Mouse (Mus musculus) heart, embryonic 11.5 days (tissue): ENCODE measurements around the gene Commd6. TPM values are rescaled to one million over a fixed set of nuclear protein-coding genes. Genes with fewer than 3 reads are reported as not detected.
A peak's percentile ranks its signal among the peaks of the same experiment; 100 is the strongest.

Source experiments
- ATAC-seq: fragments of 200-750 bp; cut with Nextera tagmentation; replicated peaks from 2 replicates; pipeline ENCODE4 v1.8.0; 2017; ENCODE audit warnings: moderate library complexity; ENCODE audit not compliant: insufficient number of reproducible peaks, low FRiP score, low TSS enrichment
- H3K27ac ChIP-seq: fragments of 300-500 bp; sonication (generic); 2 replicates; pipeline ENCODE4 v1.5.1; 2014; ENCODE audit warnings: mild to moderate bottlenecking, low read depth, low read length
- H3K27me3 ChIP-seq: fragments of 300-500 bp; sonication (generic); 2 replicates; pipeline ENCODE4 v1.6.1; 2014; ENCODE audit warnings: mild to moderate bottlenecking, low read length, mixed read lengths; ENCODE audit not compliant: control insufficient read depth, insufficient read depth
- H3K36me3 ChIP-seq: fragments of 300-500 bp; sonication (generic); 2 replicates; pipeline ENCODE4 v1.6.1; 2014; ENCODE audit warnings: mild to moderate bottlenecking, low read length, moderate library complexity, mixed read lengths; ENCODE audit not compliant: control insufficient read depth, insufficient read depth
- H3K4me1 ChIP-seq: fragments of 300-500 bp; sonication (generic); 2 replicates; pipeline ENCODE4 v1.6.1; 2014; ENCODE audit warnings: low read length; ENCODE audit not compliant: control insufficient read depth, insufficient read depth
- H3K4me2 ChIP-seq: fragments of 300-500 bp; sonication (generic); 2 replicates; pipeline ENCODE4 v1.6.1; 2014; ENCODE audit warnings: mild to moderate bottlenecking, moderate library complexity
- H3K4me3 ChIP-seq: fragments of 300-500 bp; sonication (generic); 2 replicates; pipeline ENCODE4 v1.5.1; 2014; ENCODE audit warnings: low read depth, low read length
- H3K9ac ChIP-seq: fragments of 300-500 bp; sonication (generic); 2 replicates; pipeline ENCODE4 v1.6.1; 2014; ENCODE audit warnings: mild to moderate bottlenecking, low read depth, low read length, moderate library complexity
- H3K9me3 ChIP-seq: fragments of 300-500 bp; sonication (generic); replicated peaks from 2 replicates; pipeline ENCODE4 v1.6.1; 2016; ENCODE audit warnings: low read length; ENCODE audit not compliant: control insufficient read depth
- WGBS: fragments of 180-500 bp; shearing (Covaris S2); extraction: QIAGEN DNeasy Blood & Tissue Kit; methylation state at CpG from one replicate; pipeline ENCODE4 v1.1.7; 2014; ENCODE audit not compliant: insufficient replicate concordance; 5-methylcytosine and 5-hydroxymethylcytosine counted together
- polyA plus RNA-seq: library from polyadenylated mRNA; unstranded; fragments of >200 nt; fragmentation: Nextera tagmentation; extraction: Ambion mirVana; gene quantifications from 2 replicates; pipeline ENCODE4 v1.2.1, GENCODE M21; 2014

Commd6 gene
- polyA plus RNA-seq, 1 experiment from 2014 or later = 81.7 TPM

DNA sequence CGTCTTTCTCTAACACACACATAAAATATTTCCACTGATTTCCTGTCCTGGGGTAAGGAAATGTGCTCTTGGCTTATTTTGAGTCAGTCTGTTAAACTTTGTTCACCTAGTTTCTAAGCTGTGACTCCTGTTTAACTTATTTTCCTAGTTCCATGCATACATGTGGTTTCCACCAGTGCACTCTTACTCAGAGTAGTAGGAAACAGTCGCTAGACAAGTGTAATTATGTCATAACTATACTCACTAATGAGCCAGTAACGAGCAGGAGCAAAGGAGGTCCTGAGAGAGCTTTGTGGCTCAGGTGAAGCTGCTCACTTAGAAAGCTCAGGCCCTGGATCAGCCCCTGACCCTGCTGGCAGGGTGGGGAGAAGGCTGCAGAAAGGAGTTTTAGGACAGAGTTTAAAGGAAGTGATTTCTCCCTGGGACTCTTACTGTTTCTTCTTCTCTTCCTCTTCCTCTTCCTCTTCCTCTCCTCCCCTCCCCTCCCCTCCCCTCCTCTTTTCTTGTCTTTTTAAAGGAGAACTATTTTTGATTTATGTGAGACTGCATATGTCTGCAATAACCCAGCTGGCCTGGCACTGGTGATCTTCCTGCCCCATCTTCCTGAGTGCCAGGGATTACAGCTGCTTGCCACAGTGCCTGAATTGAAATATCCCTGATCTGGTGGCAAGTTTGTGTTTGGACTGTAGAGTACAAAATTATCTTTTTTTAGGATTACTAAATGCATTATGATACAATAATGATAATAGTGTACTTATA lies 21.3 kb upstream of the Commd6 start:
- no peaks in the 10 kb centered on the region for H3K27me3 ChIP-seq
- H3K4me3 ChIP-seq = no peak overlapping the region
- no peak for ATAC-seq
- 72% methylated on average over 3 of the region's 3 CpGs for WGBS
- no peak overlapping the region for H3K4me2 ChIP-seq
- no peak overlapping the region for H3K27ac ChIP-seq
- no peaks in the 10 kb centered on the region for H3K36me3 ChIP-seq
- H3K4me1 ChIP-seq = no peaks in the 10 kb centered on the region
- no peak overlapping the region for H3K9ac ChIP-seq
- H3K9me3 ChIP-seq = no peaks in the 10 kb centered on the region

DNA sequence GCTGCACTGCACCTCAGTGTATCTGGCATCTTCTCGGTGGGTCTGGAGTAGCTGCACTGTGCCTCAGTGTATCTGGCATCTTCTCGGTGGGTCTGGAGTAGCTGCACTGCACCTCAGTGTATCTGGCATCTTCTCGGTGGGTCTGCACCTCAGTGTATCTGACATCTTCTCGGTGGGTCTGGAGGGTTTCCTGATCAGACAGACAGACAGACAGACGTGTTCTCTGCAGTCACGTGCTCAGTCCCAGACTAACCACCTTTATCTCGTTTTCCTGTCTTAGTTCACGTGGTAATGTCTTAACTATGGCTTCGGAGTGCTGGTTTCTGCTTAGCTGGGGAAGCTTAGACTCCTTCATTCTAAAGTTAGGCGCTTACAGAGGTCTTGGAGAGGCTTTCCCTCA lies 15.8 kb upstream of the Commd6 start:
- no peaks in the 10 kb centered on the region for H3K36me3 ChIP-seq
- no peaks in the 10 kb centered on the region for H3K4me1 ChIP-seq
- 66% methylated on average over 10 of the region's 10 CpGs for WGBS
- no peaks in the 10 kb centered on the region for H3K9me3 ChIP-seq
- H3K27ac ChIP-seq = no peak overlapping the region
- no peaks in the 10 kb centered on the region for H3K27me3 ChIP-seq
- no peak for ATAC-seq
- H3K9ac ChIP-seq = no peak overlapping the region
- no peak overlapping the region for H3K4me3 ChIP-seq
- no peak overlapping the region for H3K4me2 ChIP-seq

DNA sequence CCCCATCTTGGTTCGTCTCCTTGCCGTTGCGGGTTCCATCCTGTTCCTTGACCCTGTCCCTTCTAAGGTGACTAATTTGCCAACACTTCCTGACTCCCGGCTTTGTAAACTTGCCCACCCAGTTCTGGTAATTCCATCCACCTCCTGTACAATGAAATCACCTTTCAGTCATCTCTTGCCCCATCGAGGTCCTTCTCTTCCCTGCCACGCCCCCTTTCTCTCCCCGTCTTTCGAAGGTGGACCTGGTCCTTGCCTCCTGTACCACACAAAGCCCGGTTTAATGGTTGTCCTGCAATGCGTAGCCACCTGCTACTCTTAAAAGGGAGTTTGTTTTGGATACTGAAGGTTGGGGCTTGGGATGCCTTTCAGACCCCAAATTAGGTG lies 14.0 kb upstream of the Commd6 start:
- no peak overlapping the region for H3K27ac ChIP-seq
- ATAC-seq = 0 out of 2 replicates have a peak, but pooled peaks have one; percentile 4
- 2% methylated on average over 10 of the region's 10 CpGs for WGBS

DNA sequence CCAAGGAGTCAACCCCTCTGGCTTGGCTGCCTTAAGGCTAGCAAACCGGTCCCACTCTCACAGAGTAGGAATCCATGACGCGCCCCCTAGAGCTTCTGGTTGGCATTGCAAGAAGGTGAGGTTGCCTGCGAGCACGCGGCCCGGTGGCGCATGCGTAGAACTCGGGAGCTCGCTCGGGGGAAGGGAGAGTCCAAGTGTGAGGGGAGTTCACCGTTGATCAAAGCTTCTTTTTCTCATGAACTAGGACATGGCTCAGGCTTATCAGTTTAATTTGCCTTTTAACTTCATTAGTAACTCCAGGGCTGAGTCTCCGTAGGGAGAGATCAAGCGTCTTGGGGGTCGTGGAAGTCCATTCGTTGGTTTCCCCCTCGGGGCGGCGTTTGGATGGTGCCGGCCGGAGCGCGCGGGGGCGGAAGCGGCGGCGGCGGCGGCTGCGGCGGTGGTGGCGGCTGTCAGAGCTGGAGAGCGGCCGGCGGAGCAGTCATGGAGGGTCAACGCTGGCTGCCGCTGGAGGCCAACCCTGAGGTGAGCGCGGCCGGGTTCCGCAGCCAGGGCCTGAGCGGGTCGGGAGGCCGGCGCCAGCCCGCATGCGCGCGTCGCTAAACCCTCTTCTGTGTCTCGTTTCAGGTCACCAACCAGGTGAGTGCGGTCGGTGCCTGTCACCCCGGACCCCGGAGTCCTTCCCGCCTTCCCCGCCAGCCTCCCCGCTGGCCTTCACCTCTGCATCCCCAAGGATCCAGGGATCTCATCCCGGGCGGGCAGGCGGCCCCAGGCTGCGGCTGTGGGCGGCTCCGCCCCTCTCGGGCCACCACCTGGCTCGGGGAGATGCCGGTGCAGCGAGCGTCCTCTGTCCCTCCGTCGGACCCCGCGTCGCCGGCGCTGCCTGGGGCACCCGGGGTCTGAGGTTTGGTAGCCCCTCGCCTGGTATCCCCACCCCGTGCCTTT lies 13.4 kb upstream of the Commd6 start, which contains the start of gene Uchl3:
Gene Uchl3, plus strand, starts transcription at position 387 of the 945 bp plus-strand sequence.
- WGBS = under 1% methylated on average over 79 of the region's 81 CpGs
- Histone ChIP-seq H3K27me3 (no peaks in the 10 kb centered on the region), H3K4me3 (peak within 1 kb of the TSS; percentile 96), H3K27ac (peak within 1 kb of the TSS; percentile 70), H3K36me3 (no peaks in the 10 kb centered on the region), H3K9ac (peak within 1 kb of the TSS; percentile 78), H3K4me2 (peak within 1 kb of the TSS; percentile 88), H3K4me1 (no peaks in the 10 kb centered on the region), H3K9me3 (no peaks in the 10 kb centered on the region)
- ATAC-seq = peak; percentile 85

More for the DNA sequence above, 14.0 kb upstream of the Commd6 start:
- Histone ChIP-seq H3K9me3 (no peaks in the 10 kb centered on the region), H3K27me3 (no peaks in the 10 kb centered on the region), H3K4me2 (peak overlapping the region; percentile 88), H3K36me3 (no peaks in the 10 kb centered on the region), H3K9ac (peak overlapping the region; percentile 78), H3K4me1 (no peaks in the 10 kb centered on the region), H3K4me3 (peak overlapping the region; percentile 96)

DNA sequence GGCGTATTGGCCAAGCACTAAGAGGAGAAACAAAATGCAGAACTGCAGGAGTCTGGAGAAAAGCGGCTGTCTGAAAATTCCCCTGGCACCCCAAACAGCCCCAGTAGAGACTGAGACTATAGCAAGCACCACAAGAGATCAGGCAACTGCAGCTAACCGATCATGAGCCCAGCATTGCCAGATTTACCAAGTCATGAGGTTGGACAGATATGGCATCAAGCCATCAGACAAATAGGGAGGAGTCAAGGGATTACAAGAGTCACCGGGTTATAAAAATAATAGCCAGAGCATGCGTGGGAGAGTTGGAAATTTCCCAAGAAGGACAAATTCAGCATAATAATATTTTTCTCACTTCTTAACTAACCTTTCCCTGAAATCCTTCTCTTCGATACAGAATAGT lies 12.1 kb upstream of the Commd6 start:
- no peaks in the 10 kb centered on the region for H3K9me3 ChIP-seq
- no peak overlapping the region for H3K4me2 ChIP-seq
- no peak overlapping the region for H3K27ac ChIP-seq
- 90% methylated on average over 6 of the region's 6 CpGs for WGBS
- no peak overlapping the region for H3K9ac ChIP-seq
- H3K36me3 ChIP-seq = no peaks in the 10 kb centered on the region
- H3K27me3 ChIP-seq = no peaks in the 10 kb centered on the region
- H3K4me1 ChIP-seq = no peaks in the 10 kb centered on the region
- H3K4me3 ChIP-seq = no peak overlapping the region
- ATAC-seq = no peak

DNA sequence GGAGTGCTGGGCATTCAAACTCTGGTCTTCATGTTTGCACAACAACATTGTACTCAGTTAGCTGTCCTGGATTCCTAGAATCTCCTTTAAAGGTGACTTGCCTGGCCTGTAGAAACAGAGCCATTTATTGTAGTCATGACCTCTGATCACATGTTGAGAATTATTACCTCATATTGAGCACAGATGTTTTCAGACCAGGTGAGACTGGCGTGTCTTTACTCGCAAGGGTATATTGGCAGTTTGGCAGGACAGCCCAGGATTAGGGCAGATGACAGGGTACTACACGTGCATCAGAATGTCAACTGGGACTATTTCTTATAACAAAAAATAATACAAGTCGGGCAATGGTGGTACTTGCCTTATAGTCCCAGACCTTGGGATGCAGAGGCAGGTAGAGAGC lies 10.1 kb upstream of the Commd6 start:
- H3K4me1 ChIP-seq = no peaks in the 10 kb centered on the region
- no peak overlapping the region for H3K4me2 ChIP-seq
- WGBS = 72% methylated on average over 4 of the region's 4 CpGs
- H3K27ac ChIP-seq = no peak overlapping the region
- H3K4me3 ChIP-seq = no peak overlapping the region
- no peak for ATAC-seq
- no peak overlapping the region for H3K9ac ChIP-seq
- no peaks in the 10 kb centered on the region for H3K9me3 ChIP-seq
- no peaks in the 10 kb centered on the region for H3K27me3 ChIP-seq
- H3K36me3 ChIP-seq = no peaks in the 10 kb centered on the region

DNA sequence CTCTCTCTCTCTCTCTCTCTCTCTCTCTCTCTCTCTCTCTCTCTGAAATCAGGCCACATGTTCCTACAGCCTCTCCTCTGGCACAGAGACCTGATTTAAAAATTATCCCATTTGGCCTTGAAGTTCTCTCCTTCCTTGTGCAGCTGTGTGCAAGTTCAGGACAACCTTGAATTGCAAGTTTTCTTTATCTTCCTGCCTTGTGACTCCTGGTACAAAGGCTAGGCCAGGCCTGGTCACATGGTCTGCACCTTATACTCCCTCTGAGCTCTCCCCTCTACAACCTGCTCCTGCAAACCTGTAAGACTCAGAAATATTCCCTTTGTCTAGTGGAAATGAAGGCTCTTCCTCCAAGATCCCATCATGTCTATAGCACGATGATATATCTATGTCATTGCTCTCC lies 4.5 kb upstream of the Commd6 start:
- no peak overlapping the region for H3K9ac ChIP-seq
- 77% methylated on average over 1 of the region's 1 CpGs for WGBS

DNA sequence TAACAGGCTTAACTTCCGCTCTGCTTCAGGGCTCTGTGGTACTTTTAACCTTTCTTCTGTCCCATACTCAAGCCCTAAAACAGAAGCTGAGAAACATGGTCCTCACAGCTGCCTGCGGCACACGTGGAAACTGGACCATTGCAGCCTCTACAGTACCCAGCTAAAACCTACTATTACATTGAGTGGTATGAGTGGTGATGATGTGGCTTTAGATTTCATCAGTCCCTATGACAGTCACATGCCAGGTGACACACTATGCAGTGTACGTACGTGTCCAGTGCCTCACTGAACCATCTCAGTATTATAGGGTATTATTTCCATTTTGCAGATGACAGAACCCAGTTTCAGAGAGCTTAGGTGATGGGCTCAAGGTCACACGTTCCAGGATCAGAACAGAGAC lies 3.1 kb downstream of the Commd6 start:
- Histone ChIP-seq H3K4me3 (no peak overlapping the region), H3K9me3 (no peaks in the 10 kb centered on the region), H3K4me2 (no peak overlapping the region), H3K27me3 (no peaks in the 10 kb centered on the region), H3K27ac (no peak overlapping the region), H3K9ac (no peak overlapping the region), H3K36me3 (peaks cover 4% of the 10 kb centered on the region; the same call in 1 of the 2 replicates), H3K4me1 (no peaks in the 10 kb centered on the region)
- 87% methylated on average over 6 of the region's 6 CpGs for whole genome bisulfite sequencing
- no peak for ATAC-seq

More for the DNA sequence above, 4.5 kb upstream of the Commd6 start:
- H3K9me3 ChIP-seq = no peaks in the 10 kb centered on the region
- H3K4me2 ChIP-seq = no peak overlapping the region
- no peak overlapping the region for H3K27ac ChIP-seq
- H3K27me3 ChIP-seq = no peaks in the 10 kb centered on the region
- no peaks in the 10 kb centered on the region for H3K36me3 ChIP-seq
- H3K4me1 ChIP-seq = no peaks in the 10 kb centered on the region
- no peak overlapping the region for H3K4me3 ChIP-seq
- no peak for ATAC-seq
